Mouse (Mus musculus) heart, embryonic 11.5 days (tissue): ENCODE measurements around the gene Atp5d. TPM values are rescaled to one million over a fixed set of nuclear protein-coding genes. Genes with fewer than 3 reads are reported as not detected.

Experiments
- ATAC-seq: fragments of 200-750 bp; cut with Nextera tagmentation; replicated peaks from 2 replicates; pipeline ENCODE4 v1.8.0; 2017; ENCODE audit warnings: moderate library complexity; ENCODE audit not compliant: insufficient number of reproducible peaks, low FRiP score, low TSS enrichment
- H3K27ac ChIP-seq: fragments of 300-500 bp; sonication (generic); 2 replicates; pipeline ENCODE4 v1.5.1; 2014; ENCODE audit warnings: mild to moderate bottlenecking, low read depth, low read length
- H3K27me3 ChIP-seq: fragments of 300-500 bp; sonication (generic); 2 replicates; pipeline ENCODE4 v1.6.1; 2014; ENCODE audit warnings: mild to moderate bottlenecking, low read length, mixed read lengths; ENCODE audit not compliant: control insufficient read depth, insufficient read depth
- H3K36me3 ChIP-seq: fragments of 300-500 bp; sonication (generic); 2 replicates; pipeline ENCODE4 v1.6.1; 2014; ENCODE audit warnings: mild to moderate bottlenecking, low read length, moderate library complexity, mixed read lengths; ENCODE audit not compliant: control insufficient read depth, insufficient read depth
- H3K4me1 ChIP-seq: fragments of 300-500 bp; sonication (generic); 2 replicates; pipeline ENCODE4 v1.6.1; 2014; ENCODE audit warnings: low read length; ENCODE audit not compliant: control insufficient read depth, insufficient read depth
- H3K4me2 ChIP-seq: fragments of 300-500 bp; sonication (generic); 2 replicates; pipeline ENCODE4 v1.6.1; 2014; ENCODE audit warnings: mild to moderate bottlenecking, moderate library complexity
- H3K4me3 ChIP-seq: fragments of 300-500 bp; sonication (generic); 2 replicates; pipeline ENCODE4 v1.5.1; 2014; ENCODE audit warnings: low read depth, low read length
- H3K9ac ChIP-seq: fragments of 300-500 bp; sonication (generic); 2 replicates; pipeline ENCODE4 v1.6.1; 2014; ENCODE audit warnings: mild to moderate bottlenecking, low read depth, low read length, moderate library complexity
- H3K9me3 ChIP-seq: fragments of 300-500 bp; sonication (generic); replicated peaks from 2 replicates; pipeline ENCODE4 v1.6.1; 2016; ENCODE audit warnings: low read length; ENCODE audit not compliant: control insufficient read depth
- WGBS: fragments of 180-500 bp; shearing (Covaris S2); extraction: QIAGEN DNeasy Blood & Tissue Kit; methylation state at CpG from one replicate; pipeline ENCODE4 v1.1.7; 2014; ENCODE audit not compliant: insufficient replicate concordance; 5-methylcytosine and 5-hydroxymethylcytosine counted together
- polyA plus RNA-seq: library from polyadenylated mRNA; unstranded; fragments of >200 nt; fragmentation: Nextera tagmentation; extraction: Ambion mirVana; gene quantifications from 2 replicates; pipeline ENCODE4 v1.2.1, GENCODE M21; 2014

The Atp5d gene
- polyA plus RNA-seq, 1 experiment from 2014 or later = 785 TPM

DNA sequence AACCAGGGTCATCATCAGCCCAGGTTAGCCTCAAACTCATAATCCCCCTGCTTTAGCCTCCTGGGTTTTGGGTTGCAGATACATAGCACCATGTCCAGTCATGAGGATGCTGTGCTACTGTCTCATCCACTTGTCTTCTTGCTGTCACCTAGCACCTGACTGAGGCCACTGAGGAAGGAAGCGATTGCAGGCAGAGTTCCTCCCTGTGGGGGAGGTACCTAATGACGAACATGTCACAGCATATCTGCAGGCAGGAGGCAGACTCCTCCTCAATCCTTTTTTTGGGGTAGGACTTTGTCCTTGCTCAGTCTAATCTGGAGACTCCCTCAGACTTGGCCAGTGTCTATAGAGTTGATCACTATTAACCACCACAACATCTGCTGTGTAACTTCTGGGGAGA lies 16.8 kb upstream of the Atp5d start:
- Histone ChIP-seq H3K27ac (no peak overlapping the region), H3K4me3 (no peak overlapping the region), H3K36me3 (peaks cover 24% of the 10 kb centered on the region), H3K9ac (no peak overlapping the region), H3K4me2 (no peak overlapping the region), H3K27me3 (no peaks in the 10 kb centered on the region), H3K4me1 (peaks cover 26% of the 10 kb centered on the region), H3K9me3 (no peaks in the 10 kb centered on the region)
- WGBS = 74% methylated on average over 2 of the region's 2 CpGs
- no peak for ATAC-seq

DNA sequence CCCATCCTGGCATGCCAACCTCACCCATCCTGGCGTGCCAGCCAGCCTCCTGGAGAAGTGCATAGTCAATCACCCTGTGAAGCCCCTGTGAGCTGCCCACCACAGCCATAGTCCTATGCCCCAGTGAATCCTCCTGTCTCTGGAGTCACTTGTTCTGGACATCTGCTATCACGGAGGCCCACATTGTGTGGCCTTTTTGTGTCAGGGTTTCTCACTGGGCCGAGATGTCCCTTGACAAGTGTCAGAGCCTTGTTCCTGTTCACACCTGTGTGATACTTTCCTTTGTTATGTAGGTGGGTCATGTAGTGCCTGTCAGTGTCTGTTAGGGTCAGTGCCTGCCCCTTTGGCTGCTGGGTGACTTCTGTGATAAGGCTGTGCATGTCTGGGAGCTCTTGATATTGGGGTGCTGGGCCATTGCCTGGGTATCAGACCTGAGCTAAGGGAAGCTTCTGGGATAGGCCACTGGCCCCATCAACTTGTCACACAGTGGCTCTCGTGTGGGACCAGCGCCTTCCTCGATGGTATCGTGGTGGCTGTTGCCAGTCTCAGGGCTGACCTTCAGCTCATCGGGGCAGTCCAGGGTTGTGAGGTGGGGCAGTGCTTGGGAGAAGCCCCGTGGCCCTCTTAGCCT lies 14.4 kb upstream of the Atp5d start:
- H3K4me3 ChIP-seq = no peak overlapping the region
- peaks cover 6% of the 10 kb centered on the region for H3K4me1 ChIP-seq
- no peak overlapping the region for H3K27ac ChIP-seq
- no peak overlapping the region for H3K4me2 ChIP-seq
- no peaks in the 10 kb centered on the region for H3K27me3 ChIP-seq
- no peaks in the 10 kb centered on the region for H3K9me3 ChIP-seq
- no peak for ATAC-seq
- WGBS = 87% methylated on average over 9 of the region's 9 CpGs
- peaks cover 41% of the 10 kb centered on the region for H3K36me3 ChIP-seq
- H3K9ac ChIP-seq = 0 out of 2 replicates have a peak overlapping the region, but pooled peaks have one; percentile 46

DNA sequence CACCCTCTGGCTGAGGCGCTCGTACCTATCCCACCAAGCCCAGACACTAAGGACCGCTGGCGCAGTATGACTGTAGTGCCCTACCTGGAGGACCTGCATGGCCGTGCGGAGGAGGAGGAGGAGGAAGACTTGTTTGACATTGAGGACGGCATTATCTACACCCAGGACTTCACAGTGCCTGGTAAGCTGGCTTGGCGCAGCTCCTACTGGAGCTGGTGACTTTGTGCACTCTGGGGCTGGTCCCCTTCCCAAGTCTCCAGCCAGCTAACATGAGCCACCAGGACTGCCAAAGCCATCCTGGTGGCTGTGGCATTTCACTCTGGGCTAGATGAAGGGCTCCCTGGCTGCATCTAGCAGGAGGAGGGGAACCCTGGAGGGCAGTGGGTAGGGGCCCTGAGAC lies 10.5 kb upstream of the Atp5d start:
- Histone ChIP-seq H3K9ac (no peak overlapping the region), H3K9me3 (no peaks in the 10 kb centered on the region), H3K4me1 (peaks cover 17% of the 10 kb centered on the region), H3K27ac (no peak overlapping the region), H3K36me3 (peaks cover 47% of the 10 kb centered on the region), H3K4me2 (no peak overlapping the region), H3K27me3 (peaks cover 5% of the 10 kb centered on the region; the same call in 1 of the 2 replicates), H3K4me3 (no peak overlapping the region)
- no peak for ATAC-seq
- 91% methylated on average over 8 of the region's 8 CpGs for WGBS

DNA sequence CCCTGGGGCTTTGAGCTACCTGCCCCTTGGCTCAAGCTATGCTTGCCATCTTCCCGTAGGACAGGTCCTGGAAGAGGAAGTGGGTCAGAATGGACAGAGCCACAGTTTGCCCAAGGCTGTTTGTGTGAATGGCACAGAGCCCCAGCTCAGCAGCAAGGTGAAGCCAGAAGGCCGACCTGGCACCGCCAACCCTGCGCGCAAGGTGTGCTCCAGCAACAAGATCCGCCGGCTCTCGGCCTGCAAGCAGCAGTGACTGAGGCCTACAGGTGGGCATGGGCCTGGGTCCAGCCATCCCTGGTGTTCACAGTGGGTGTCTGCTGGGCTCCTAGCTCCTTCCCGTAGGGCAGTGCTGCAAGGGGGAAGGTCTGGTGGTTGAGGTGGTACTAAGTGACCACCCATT lies 8.6 kb upstream of the Atp5d start:
- Histone ChIP-seq H3K4me3 (no peak overlapping the region), H3K9ac (0 out of 2 replicates have a peak overlapping the region, but pooled peaks have one; percentile 16), H3K4me2 (no peak overlapping the region), H3K27ac (no peak overlapping the region), H3K4me1 (peaks cover 19% of the 10 kb centered on the region), H3K27me3 (peaks cover 5% of the 10 kb centered on the region; the same call in 1 of the 2 replicates), H3K36me3 (peaks cover 45% of the 10 kb centered on the region), H3K9me3 (no peaks in the 10 kb centered on the region)
- ATAC-seq = no peak
- 94% methylated on average over 9 of the region's 9 CpGs for WGBS

DNA sequence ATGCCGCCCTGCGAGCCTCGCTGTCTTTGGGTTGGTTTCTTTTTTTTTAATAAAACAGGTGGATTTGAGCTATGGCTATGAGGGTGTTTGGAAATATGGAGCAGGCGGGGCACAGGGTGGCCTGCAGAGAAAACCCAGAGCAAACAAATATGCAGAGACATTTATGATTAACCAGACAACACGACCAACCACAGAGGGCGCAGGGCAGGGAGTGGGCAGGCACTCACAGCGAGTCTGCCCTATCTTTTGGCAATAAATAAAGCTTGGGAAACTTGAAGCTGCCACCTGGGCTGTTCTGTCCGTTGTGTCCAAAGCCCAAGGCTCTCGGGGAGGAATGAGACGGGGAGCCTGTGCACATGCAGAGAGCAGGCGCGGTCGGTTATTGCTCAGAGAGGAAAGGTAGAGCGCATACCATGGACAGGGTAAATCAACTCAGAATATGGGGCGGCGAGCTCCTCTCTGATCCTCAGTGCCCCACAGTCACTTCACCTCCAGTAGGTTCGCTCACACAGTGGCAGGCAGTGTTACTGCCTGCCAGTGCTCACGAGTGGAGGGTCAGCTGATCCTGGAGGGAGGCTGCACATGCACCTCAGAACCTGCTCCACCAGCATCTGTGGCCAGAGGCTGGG lies 7.9 kb upstream of the Atp5d start:
- Histone ChIP-seq H3K4me2 (no peak overlapping the region), H3K27me3 (peaks cover 9% of the 10 kb centered on the region), H3K9me3 (no peaks in the 10 kb centered on the region), H3K9ac (no peak overlapping the region), H3K4me3 (no peak overlapping the region), H3K36me3 (peaks cover 40% of the 10 kb centered on the region), H3K27ac (no peak overlapping the region), H3K4me1 (peaks cover 19% of the 10 kb centered on the region)
- 87% methylated on average over 18 of the region's 18 CpGs for WGBS
- no peak for ATAC-seq

DNA sequence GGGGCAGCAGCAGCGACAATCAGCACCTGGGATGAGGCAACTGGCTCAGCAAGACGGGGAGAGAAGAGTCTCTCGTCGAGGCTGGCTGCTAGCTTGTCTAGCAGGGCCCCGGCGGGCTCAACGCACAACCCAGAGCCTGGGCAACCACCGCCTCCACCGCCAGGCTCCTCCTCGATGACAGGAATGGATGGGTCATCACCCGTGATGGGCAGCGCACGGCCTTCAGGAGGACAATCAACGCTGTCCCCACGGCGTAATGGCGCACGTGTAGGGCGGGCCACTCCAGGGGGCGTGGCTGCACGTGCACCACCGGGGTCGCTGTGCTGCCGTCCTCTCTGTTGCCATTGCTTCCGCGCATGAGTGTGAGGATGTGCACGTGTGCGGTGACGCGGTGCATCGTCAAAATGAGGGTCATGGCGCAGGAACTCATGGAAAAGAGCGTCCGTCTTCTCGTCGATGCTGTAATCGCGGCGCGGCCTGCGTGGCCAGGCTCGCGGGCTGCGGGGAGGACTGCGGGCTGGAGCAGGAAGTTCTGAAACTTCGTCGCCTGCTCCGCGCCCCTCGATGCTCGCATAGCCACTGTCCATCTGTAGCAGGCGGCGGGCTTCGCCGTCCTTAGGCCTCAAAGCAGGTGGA lies 7.0 kb upstream of the Atp5d start:
- Histone ChIP-seq H3K27me3 (peaks cover 13% of the 10 kb centered on the region), H3K27ac (no peak overlapping the region), H3K4me1 (peaks cover 20% of the 10 kb centered on the region), H3K4me2 (peak overlapping the region; percentile 52), H3K4me3 (peak overlapping the region; percentile 24), H3K36me3 (peaks cover 32% of the 10 kb centered on the region), H3K9ac (peak overlapping the region; percentile 56), H3K9me3 (no peaks in the 10 kb centered on the region)
- 12% methylated on average over 55 of the region's 55 CpGs for WGBS
- ATAC-seq = no peak

DNA sequence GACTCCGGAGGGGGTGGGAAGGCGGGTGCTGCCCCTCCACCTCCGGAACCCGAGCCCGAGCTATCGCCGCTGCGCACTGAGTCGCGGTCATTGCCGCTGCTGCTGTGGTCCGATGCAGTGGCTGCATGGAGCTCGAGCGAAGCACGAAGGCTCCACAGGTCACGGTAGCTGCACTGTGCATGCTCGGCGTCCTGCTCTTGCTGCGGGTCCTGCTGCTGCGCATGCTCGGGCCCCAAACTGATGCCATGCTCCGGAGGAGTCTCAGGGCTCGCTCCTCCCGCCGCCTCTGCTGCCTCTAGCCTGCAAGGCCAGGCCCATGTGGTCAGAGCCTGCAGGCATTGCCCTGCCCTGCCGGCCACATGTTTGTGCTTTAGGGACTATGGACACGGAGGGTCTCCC lies 6.5 kb upstream of the Atp5d start:
- ATAC-seq = no peak
- Histone ChIP-seq H3K27ac (no peak overlapping the region), H3K9ac (no peak overlapping the region), H3K9me3 (no peaks in the 10 kb centered on the region), H3K27me3 (peaks cover 18% of the 10 kb centered on the region), H3K4me3 (peak overlapping the region; percentile 24; the same call in 1 of the 2 replicates), H3K4me2 (peak overlapping the region; percentile 52), H3K4me1 (peaks cover 25% of the 10 kb centered on the region), H3K36me3 (peaks cover 30% of the 10 kb centered on the region)
- WGBS = 45% methylated on average over 27 of the region's 27 CpGs

DNA sequence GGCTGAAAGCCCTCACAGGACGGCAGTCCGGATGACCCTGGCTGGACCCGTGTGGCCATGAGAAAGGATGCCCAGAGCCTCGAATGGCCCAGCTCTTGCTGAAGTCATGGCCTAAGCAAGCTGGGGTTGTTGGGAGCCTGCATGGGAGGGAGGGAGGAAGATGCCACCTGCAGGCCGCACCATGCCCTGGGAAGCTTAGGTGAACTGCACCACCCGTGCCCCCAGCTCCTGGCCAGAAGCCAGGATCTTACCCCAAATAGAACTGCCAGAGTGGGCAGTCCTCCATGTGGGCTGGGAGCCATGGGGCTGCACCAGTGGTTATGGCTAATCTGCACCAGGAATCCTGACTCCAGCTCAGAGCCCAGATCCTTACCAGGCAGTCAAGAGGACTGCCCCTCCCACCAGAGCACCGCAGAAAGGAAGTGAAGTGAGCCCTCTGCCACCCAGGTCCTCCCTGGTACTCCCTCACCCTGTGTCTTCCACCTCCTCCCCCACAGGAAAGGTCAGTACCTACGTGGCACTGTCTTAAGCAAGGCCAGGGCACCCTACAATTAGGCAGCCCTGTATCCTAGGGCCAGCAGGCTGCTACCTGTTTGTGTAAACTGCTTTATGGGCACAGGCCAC lies 5.1 kb upstream of the Atp5d start:
- H3K27me3 ChIP-seq = peaks cover 30% of the 10 kb centered on the region
- no peak overlapping the region for H3K9ac ChIP-seq
- peaks cover 37% of the 10 kb centered on the region for H3K4me1 ChIP-seq
- peaks cover 18% of the 10 kb centered on the region for H3K36me3 ChIP-seq
- WGBS = 78% methylated on average over 8 of the region's 8 CpGs
- H3K9me3 ChIP-seq = no peaks in the 10 kb centered on the region
- no peak for ATAC-seq
- H3K4me2 ChIP-seq = no peak overlapping the region
- no peak overlapping the region for H3K27ac ChIP-seq
- H3K4me3 ChIP-seq = no peak overlapping the region
